Mouse (Mus musculus): Measurements from ENCODE around the gene Plb1. TPM values are rescaled to one million over a fixed set of nuclear protein-coding genes. Genes with fewer than 3 reads are reported as not detected.

The Plb1 gene
- polyA plus RNA-seq, 1 experiment from 2014 or later = 0.68 TPM

DNA sequence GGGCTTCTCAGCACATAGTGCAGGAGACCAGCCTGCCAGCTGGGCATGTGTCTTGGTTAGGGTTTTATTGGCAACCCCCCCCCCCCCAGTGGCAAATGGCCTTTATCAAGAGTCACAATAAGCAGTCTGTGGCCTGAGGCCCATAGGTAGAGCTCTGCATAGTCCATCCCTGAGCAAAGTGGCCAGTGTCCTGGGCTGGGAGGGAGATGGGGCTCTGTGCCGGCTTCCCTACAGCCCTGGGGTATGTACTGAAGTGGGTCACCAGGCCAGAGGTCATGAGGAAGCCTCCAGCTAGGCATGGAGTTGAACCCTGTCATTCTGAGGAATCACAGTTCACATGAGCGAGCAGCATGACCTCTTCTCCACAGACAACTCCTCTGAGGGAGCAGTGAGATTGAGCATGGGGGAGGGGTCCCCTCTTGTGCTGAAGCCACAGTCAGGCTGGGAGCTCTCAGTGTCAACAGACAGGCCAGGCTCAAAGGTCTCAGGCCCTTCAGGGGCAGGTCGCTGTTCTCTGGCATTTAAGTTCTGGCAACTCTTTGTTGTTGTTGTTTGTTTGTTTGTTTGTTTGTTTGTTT is 79.2 kb downstream of the Plb1 start:
- 61% methylated on average over 3 of the region's 3 CpGs for WGBS
- no peak for ATAC-seq

DNA sequence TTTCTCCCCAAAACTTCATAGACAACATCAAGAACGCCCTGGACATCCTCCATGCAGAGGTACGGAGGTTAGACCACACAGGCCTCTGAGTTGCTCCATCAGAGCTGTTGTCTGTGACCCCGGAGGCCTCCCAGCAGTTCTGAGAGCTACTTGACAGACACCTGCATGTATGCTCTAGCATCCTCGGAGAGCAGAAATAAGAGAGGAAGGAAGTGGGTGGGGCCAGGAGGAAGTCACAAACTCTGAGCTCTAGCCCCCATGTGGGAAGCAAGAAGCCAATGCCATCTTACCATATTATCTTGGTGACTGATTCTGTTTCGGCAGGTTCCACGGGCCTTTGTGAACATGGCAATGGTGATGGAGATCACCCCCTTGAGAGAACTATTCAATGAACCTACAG is 81.2 kb downstream of the Plb1 start:
- H3K36me3 ChIP-seq (ENCODE audit: control insufficient read depth, insufficient read depth) = no peaks in the 10 kb centered on the region
- no peak for TF ChIP-seq CTCF (IDR thresholded peaks at IDR 0.05; ENCODE audit: low read depth)
- no peaks in the 10 kb centered on the region for H3K4me1 ChIP-seq (replicated peaks; ENCODE audit: control insufficient read depth, insufficient read depth, low read length)
- H3K9me3 ChIP-seq (ENCODE audit: control insufficient read depth) = no peaks in the 10 kb centered on the region
- H3K4me2 ChIP-seq (replicated peaks; ENCODE audit: low read depth) = no peak overlapping the region
- no peak overlapping the region for H3K9ac ChIP-seq (ENCODE audit: low read depth, low read length)
- H3K4me3 ChIP-seq (ENCODE audit: low read depth, low read length) = no peak overlapping the region
- ATAC-seq = no peak
- peaks cover 6% of the 10 kb centered on the region for H3K27me3 ChIP-seq (replicated peaks; ENCODE audit: control insufficient read depth, insufficient read depth, low read length)
- WGBS = 70% methylated on average over 6 of the region's 6 CpGs
- H3K27ac ChIP-seq (ENCODE audit: low read depth, low read length) = no peak overlapping the region

More for the DNA sequence above, 79.2 kb downstream of the Plb1 start:
- peaks cover 6% of the 10 kb centered on the region for H3K27me3 ChIP-seq (replicated peaks; ENCODE audit: control insufficient read depth, insufficient read depth, low read length)
- TF ChIP-seq CTCF (IDR thresholded peaks at IDR 0.05; ENCODE audit: low read depth) = no peak
- no peaks in the 10 kb centered on the region for H3K4me1 ChIP-seq (replicated peaks; ENCODE audit: control insufficient read depth, insufficient read depth, low read length)
- H3K9ac ChIP-seq (ENCODE audit: low read depth, low read length) = no peak overlapping the region
- H3K4me2 ChIP-seq (replicated peaks; ENCODE audit: low read depth) = no peak overlapping the region
- no peaks in the 10 kb centered on the region for H3K36me3 ChIP-seq (ENCODE audit: control insufficient read depth, insufficient read depth)
- H3K4me3 ChIP-seq (ENCODE audit: low read depth, low read length) = no peak overlapping the region
- no peaks in the 10 kb centered on the region for H3K9me3 ChIP-seq (ENCODE audit: control insufficient read depth)
- no peak overlapping the region for H3K27ac ChIP-seq (ENCODE audit: low read depth, low read length)

DNA sequence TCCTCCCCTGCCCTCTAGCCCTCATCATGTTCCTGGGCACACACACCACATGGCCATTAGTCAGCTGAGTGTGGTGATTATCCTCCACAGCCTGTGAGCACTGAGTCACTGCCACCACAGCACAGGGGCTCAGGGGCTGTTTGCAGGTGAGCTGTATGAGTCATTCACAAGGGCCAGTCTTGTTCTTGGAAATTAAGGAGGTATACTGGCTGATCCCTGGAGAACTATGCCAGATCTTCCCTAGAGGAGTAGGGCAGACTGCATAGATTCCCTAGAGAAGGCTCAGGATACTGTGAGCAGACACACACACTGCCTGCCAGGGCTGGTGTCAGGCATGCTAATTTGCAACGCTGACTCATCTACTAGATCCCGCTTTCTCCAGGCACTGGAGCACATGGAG is 82.2 kb downstream of the Plb1 start:
- no peak overlapping the region for H3K4me3 ChIP-seq (ENCODE audit: low read depth, low read length)
- no peak overlapping the region for H3K27ac ChIP-seq (ENCODE audit: low read depth, low read length)
- peaks cover 6% of the 10 kb centered on the region for H3K27me3 ChIP-seq (replicated peaks; ENCODE audit: control insufficient read depth, insufficient read depth, low read length)
- ATAC-seq = peak; percentile 40; the same call in 1 of the 2 replicates
- no peaks in the 10 kb centered on the region for H3K4me1 ChIP-seq (replicated peaks; ENCODE audit: control insufficient read depth, insufficient read depth, low read length)
- H3K4me2 ChIP-seq (replicated peaks; ENCODE audit: low read depth) = no peak overlapping the region
- no peak for TF ChIP-seq CTCF (IDR thresholded peaks at IDR 0.05; ENCODE audit: low read depth)
- no peaks in the 10 kb centered on the region for H3K36me3 ChIP-seq (ENCODE audit: control insufficient read depth, insufficient read depth)
- WGBS = 23% methylated on average over 2 of the region's 2 CpGs
- no peaks in the 10 kb centered on the region for H3K9me3 ChIP-seq (ENCODE audit: control insufficient read depth)
- H3K9ac ChIP-seq (ENCODE audit: low read depth, low read length) = no peak overlapping the region

DNA sequence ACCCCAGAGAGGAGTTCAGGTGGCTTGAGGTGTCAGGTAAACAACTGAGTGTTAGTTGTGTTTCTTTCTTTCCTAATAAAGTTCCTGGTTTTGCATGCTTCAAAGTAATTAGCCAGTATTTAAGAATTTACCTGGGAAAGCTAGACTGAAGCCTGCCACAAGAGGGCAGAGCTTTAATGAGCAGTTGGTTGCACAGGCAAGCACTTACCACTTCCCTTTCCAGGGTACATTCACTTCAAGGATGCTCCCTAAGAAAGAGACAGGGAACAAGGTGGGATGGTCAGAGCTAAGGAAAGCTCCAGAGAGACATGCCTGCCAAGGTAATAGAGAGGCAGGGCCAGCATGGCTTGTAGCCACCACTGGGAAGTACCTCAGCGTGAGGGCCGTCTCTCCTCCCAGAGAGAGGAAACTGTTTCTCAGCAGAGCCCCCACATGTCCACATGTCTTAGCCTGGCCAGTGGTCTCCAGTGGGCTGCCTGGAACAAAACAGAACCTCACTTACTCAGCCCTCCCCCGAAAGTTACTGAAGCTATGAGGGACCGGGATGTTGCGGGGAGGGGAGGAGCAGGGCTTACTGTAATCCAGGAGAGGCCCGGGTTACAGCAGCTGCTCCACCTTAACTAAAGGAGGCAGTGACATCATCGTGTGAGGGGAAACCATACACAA is 89.8 kb downstream of the Plb1 start:
- peak; percentile 91 for TF ChIP-seq CTCF (IDR thresholded peaks at IDR 0.05; ENCODE audit: low read depth)
- Histone ChIP-seq H3K27me3 (replicated peaks; ENCODE audit: control insufficient read depth, insufficient read depth, low read length) (no peaks in the 10 kb centered on the region), H3K4me2 (replicated peaks; ENCODE audit: low read depth) (0 out of 2 replicates have a peak overlapping the region, but pooled peaks have one; percentile 6), H3K9me3 (ENCODE audit: control insufficient read depth) (no peaks in the 10 kb centered on the region), H3K9ac (ENCODE audit: low read depth, low read length) (no peak overlapping the region), H3K4me1 (replicated peaks; ENCODE audit: control insufficient read depth, insufficient read depth, low read length) (no peaks in the 10 kb centered on the region), H3K27ac (ENCODE audit: low read depth, low read length) (no peak overlapping the region), H3K36me3 (ENCODE audit: control insufficient read depth, insufficient read depth) (no peaks in the 10 kb centered on the region), H3K4me3 (ENCODE audit: low read depth, low read length) (no peak overlapping the region)
- ATAC-seq = no peak
- 47% methylated on average over 7 of the region's 7 CpGs for WGBS

DNA sequence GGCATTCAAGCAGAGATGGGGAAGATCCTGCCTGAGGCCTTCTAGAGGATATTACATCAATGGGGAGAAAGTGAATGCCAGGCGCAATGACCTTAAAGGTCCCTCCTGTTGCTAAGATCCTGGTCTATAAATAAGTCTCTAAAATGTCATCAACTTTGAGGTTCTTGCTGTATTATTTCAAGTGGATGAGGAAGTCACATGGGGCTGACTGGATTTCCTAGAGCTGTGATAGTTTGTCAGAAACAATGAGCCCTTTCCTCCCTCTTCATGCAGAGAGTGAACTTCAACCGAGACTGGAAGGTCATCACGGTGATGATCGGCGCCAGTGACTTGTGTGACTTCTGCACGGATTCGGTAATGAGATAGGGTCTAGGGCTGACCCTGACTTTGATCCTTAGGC is 95.6 kb downstream of the Plb1 start:
- Histone ChIP-seq H3K4me2 (replicated peaks; ENCODE audit: low read depth) (no peak overlapping the region), H3K4me3 (ENCODE audit: low read depth, low read length) (no peak overlapping the region), H3K27me3 (replicated peaks; ENCODE audit: control insufficient read depth, insufficient read depth, low read length) (no peaks in the 10 kb centered on the region), H3K9me3 (ENCODE audit: control insufficient read depth) (no peaks in the 10 kb centered on the region), H3K27ac (ENCODE audit: low read depth, low read length) (no peak overlapping the region), H3K36me3 (ENCODE audit: control insufficient read depth, insufficient read depth) (no peaks in the 10 kb centered on the region), H3K4me1 (replicated peaks; ENCODE audit: control insufficient read depth, insufficient read depth, low read length) (no peaks in the 10 kb centered on the region), H3K9ac (ENCODE audit: low read depth, low read length) (no peak overlapping the region)
- ATAC-seq = no peak
- WGBS = 84% methylated on average over 7 of the region's 7 CpGs
- TF ChIP-seq CTCF (IDR thresholded peaks at IDR 0.05; ENCODE audit: low read depth) = no peak

DNA sequence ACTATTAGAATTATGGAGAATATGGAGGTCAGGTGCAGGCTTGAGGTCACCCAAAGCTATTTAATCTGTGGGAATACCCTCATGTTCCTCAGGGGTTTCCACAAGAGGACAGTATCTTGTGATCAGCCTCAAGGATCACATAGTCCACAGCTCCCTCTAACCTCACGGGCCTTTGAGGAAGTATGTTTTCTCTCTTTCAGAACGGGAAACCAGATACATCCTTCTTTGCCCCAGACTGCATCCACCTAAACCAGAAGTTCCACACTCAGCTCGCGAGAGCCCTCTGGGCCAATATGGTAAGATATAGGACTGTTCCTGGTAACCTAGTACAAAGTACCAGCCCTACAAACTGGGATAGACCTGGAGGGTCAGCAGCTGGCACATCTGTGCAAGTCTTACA is 100.1 kb downstream of the Plb1 start:
- Histone ChIP-seq H3K4me3 (ENCODE audit: low read depth, low read length) (no peak overlapping the region), H3K36me3 (ENCODE audit: control insufficient read depth, insufficient read depth) (no peaks in the 10 kb centered on the region), H3K4me1 (replicated peaks; ENCODE audit: control insufficient read depth, insufficient read depth, low read length) (peaks cover 6% of the 10 kb centered on the region; the same call in 1 of the 2 replicates), H3K9me3 (ENCODE audit: control insufficient read depth) (no peaks in the 10 kb centered on the region), H3K27me3 (replicated peaks; ENCODE audit: control insufficient read depth, insufficient read depth, low read length) (no peaks in the 10 kb centered on the region), H3K4me2 (replicated peaks; ENCODE audit: low read depth) (no peak overlapping the region), H3K27ac (ENCODE audit: low read depth, low read length) (no peak overlapping the region), H3K9ac (ENCODE audit: low read depth, low read length) (no peak overlapping the region)
- no peak for TF ChIP-seq CTCF (IDR thresholded peaks at IDR 0.05; ENCODE audit: low read depth)
- WGBS = 85% methylated on average over 4 of the region's 4 CpGs
- no peak for ATAC-seq

Measured in intestine, postnatal 0 days (tissue).